Mouse (Mus musculus): Measurements from ENCODE around the gene Klhl22.

Gene Klhl22

DNA sequence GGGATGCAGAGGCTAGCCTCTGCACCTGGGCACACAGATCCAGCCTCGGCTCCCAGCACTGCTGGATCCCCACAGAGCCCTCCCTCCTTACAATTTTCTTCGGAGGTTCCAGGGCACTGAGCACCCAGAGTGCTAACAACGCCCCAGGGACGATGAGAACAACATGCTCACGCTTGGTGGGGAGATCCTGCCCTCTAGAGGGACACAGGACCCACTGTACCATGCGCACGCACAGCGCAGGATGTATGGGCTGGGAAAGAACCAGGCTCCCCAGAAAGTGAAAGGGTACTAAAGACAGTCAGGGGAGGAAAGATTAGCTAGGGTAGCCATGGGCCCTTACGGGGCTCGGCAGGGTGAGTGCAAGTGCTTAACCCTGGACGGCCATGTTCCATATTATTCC lies 72.4 kb downstream of the Klhl22 start:
- no peak for DNase-seq (ENCODE audit: low read depth in 1 of 2, low spot score in 2 of 2)

- no peak for DNase-seq (ENCODE audit: low read depth in 1 of 2, low spot score in 2 of 2)
Observed at GRCm38 (mm10) chr16:17832821-17833220, 73.4 kb downstream of the Klhl22 start, which contains the start of gene B830017H08Rik. B830017H08Rik (plus strand) TSS chr16:17833121.

GRCm38 (mm10) chr16:17833321-17833680 lies 73.9 kb downstream of the Klhl22 start:
- DNase-seq (ENCODE audit: low read depth in 1 of 2, low spot score in 2 of 2), result no peak

DNA sequence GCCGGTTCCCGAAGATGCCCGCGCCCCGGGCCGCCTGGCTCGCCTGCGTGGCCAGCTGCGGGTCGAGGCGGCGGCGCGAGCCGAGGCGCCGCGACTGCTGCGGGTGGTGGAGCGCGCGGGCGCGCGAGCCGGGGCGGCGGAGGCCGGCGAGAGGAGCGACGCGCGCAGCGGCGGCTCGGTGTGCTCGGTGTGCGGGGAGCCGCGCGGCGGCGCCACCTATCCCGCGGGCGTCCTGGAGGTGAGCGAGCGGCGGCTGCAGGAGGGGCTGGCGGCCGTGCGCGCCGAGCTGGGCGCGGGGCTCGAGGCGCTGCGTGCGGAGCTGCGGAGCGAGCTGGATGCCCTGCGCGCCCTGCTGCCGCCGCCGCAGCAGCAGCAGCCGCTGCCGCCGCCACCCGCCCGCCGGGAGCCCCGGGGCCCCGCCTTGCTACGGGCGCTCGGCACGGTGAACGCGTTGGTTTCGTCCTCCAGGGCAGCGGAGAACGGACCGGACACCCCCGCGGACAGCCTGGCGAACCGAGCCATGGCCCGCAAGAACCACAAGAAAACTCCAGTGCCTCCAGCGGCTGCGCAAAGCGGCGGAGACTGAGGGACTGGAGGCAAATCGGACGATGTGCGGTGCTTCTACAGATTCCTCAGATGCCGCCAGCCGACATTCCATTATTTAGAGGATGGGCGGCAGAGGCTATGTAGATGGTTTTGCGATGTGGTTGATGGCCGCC lies 74.4 kb downstream of the Klhl22 start:
- DNase-seq (ENCODE audit: low read depth in 1 of 2, low spot score in 2 of 2), result no peak

DNA sequence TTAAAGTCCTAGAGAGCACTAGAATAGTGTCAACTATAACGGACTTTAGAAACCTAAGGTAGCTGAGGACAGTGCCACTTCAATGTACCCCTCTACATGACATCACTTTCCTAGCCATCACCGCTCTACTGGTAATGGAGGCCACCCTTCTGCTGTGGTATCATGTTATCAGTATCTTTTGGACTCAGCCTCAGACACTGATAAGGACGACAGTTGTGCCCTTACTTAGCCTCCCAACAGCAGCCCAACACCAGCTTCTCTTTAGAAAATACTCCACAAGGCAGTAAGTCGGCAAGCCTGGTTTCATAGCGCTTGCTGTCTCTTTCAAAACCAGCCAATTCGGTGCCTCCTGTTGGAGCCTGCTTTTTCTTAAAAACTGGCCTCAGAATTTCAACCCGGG lies 75.1 kb downstream of the Klhl22 start:
- no peak for DNase-seq (ENCODE audit: low read depth in 1 of 2, low spot score in 2 of 2)

DNA sequence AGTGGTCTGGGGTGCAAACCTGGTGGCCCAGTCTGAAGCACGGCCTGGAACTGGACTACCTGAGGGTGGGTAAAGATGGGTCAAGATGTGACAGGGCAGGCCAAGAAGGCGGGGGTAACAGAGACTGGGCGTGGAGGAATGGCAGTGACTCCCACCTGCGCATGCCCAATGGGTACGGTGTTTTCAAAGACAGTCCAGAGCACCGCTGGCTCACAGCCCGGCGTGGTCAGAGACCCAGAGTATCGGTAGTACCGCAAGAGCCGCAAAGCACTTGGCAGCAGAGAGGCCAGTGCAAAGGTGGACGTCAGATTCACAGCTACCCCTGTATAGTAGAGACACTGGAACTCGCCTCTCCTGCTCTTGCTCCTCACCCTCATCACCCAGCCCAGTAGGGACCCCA lies 76.1 kb downstream of the Klhl22 start:
- DNase-seq (ENCODE audit: low read depth in 1 of 2, low spot score in 2 of 2), result no peak

GRCm38 (mm10) chr16:17838051-17838450 lies 78.6 kb downstream of the Klhl22 start, which contains the start of gene Car15:
Car15 (minus strand) TSS chr16:17838364.
- DNase-seq (ENCODE audit: low read depth in 1 of 2, low spot score in 2 of 2), result no peak

DNA sequence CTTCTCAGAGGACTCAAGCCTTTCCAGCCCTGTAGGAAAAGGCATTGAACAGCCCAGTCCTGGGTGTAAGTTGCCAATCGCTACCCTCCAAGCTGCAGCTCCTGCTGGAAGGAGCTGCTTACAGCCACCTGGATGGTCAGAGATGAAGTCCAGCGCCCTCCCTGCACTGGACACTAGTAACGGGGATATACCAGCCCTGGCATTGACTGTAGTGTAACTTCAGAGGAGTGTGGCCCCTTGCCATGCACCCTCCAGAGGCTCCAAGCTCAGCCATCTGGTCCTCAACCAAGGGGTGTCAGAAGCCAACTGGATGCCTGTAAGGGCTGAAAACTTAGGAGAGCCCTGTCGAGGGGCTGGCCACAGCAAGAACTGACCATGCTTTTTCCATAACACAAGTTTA lies 80.6 kb downstream of the Klhl22 start:
- DNase-seq (ENCODE audit: low read depth in 1 of 2, low spot score in 2 of 2), result no peak

GRCm38 (mm10) chr16:17842437-17842836 lies 83.0 kb downstream of the Klhl22 start:
- DNase-seq (ENCODE audit: low read depth in 1 of 2, low spot score in 2 of 2), result no peak

Data from monocyte, adult 2 months (primary cell).